Mouse (Mus musculus) midbrain, embryonic 13.5 days (tissue): Measurements from ENCODE around the gene Nr1h4. TPM values are rescaled to one million over a fixed set of nuclear protein-coding genes. Genes with fewer than 3 reads are reported as not detected.
"Not testable (repeated sequence)": the region's sequence is repeated elsewhere in the genome, so short reads cannot be mapped to it uniquely, and the experiment has no call there.

Experiments
- ATAC-seq: fragments of 200-750 bp; cut with Nextera tagmentation; 2 replicates; pipeline ENCODE4 v1.8.0; 2017; ENCODE audit warnings: mild to moderate bottlenecking, moderate TSS enrichment, moderate library complexity
- H3K27ac ChIP-seq: fragments of 300-500 bp; sonication (generic); 2 replicates; pipeline ENCODE4 v1.5.1; 2015; ENCODE audit warnings: inconsistent platforms, mild to moderate bottlenecking, moderate library complexity
- H3K27me3 ChIP-seq: fragments of 300-500 bp; sonication (generic); 2 replicates; pipeline ENCODE4 v1.6.1; 2015; ENCODE audit warnings: mild to moderate bottlenecking, inconsistent platforms
- H3K36me3 ChIP-seq: fragments of 300-500 bp; sonication (generic); 2 replicates; pipeline ENCODE4 v1.6.1; 2015; ENCODE audit warnings: mild to moderate bottlenecking, inconsistent platforms
- H3K4me1 ChIP-seq: fragments of 300-500 bp; sonication (generic); replicated peaks from 2 replicates; pipeline ENCODE4 v1.6.1; 2015; ENCODE audit warnings: inconsistent platforms
- H3K4me2 ChIP-seq: fragments of 300-500 bp; sonication (generic); replicated peaks from 2 replicates; pipeline ENCODE4 v1.6.1; 2015; ENCODE audit warnings: moderate library complexity, mild to moderate bottlenecking, inconsistent platforms
- H3K4me3 ChIP-seq: fragments of 300-500 bp; sonication (generic); replicated peaks from 2 replicates; pipeline ENCODE4 v1.5.1; 2015; ENCODE audit warnings: mild to moderate bottlenecking, inconsistent platforms
- H3K9ac ChIP-seq: fragments of 300-500 bp; sonication (generic); replicated peaks from 2 replicates; pipeline ENCODE4 v1.6.1; 2015; ENCODE audit warnings: mild to moderate bottlenecking, inconsistent platforms
- H3K9me3 ChIP-seq: fragments of 300-500 bp; sonication (generic); 2 replicates; pipeline ENCODE4 v1.6.1; 2016; ENCODE audit warnings: mild to moderate bottlenecking, inconsistent platforms
- WGBS: fragments of 180-500 bp; shearing (Covaris S2); methylation state at CpG from one replicate; pipeline ENCODE4 v1.1.7; 2015; 5-methylcytosine and 5-hydroxymethylcytosine counted together
- polyA plus RNA-seq: library from polyadenylated mRNA; unstranded; fragments of >200 nt; fragmentation: Nextera tagmentation; extraction: Ambion mirVana; gene quantifications from 2 replicates; pipeline ENCODE4 v1.2.1, GENCODE M21; 2015

The Nr1h4 gene
- 0.13 TPM in 1 of 2 replicates, not detected in the other for polyA plus RNA-seq

- no peaks in the 10 kb centered on the region for H3K27me3 ChIP-seq
- no peaks in the 10 kb centered on the region for H3K36me3 ChIP-seq
- 82% methylated on average over 17 of the region's 17 CpGs for WGBS
- no peak for ATAC-seq
- no peak within 1 kb of the TSS for H3K4me3 ChIP-seq
- H3K9ac ChIP-seq = no peak within 1 kb of the TSS
- H3K4me1 ChIP-seq = no peaks in the 10 kb centered on the region
- no peak within 1 kb of the TSS for H3K27ac ChIP-seq
- H3K9me3 ChIP-seq = no peaks in the 10 kb centered on the region
- H3K4me2 ChIP-seq = no peak within 1 kb of the TSS
Measured at GRCm38 (mm10) chr10:89532929-89533727, at the start of gene Nr1h4. Nr1h4 (minus strand) TSS chr10:89533585.

GRCm38 (mm10) chr10:89578801-89579200 is 45.4 kb upstream of the Nr1h4 start:
- H3K4me1 ChIP-seq = no peaks in the 10 kb centered on the region
- no peak overlapping the region for H3K9ac ChIP-seq
- no peaks in the 10 kb centered on the region for H3K9me3 ChIP-seq
- 92% methylated on average over 4 of the region's 4 CpGs for WGBS
- H3K27ac ChIP-seq = no peak overlapping the region
- H3K27me3 ChIP-seq = no peaks in the 10 kb centered on the region
- ATAC-seq = no peak
- H3K4me3 ChIP-seq = no peak overlapping the region
- no peaks in the 10 kb centered on the region for H3K36me3 ChIP-seq
- no peak overlapping the region for H3K4me2 ChIP-seq

DNA sequence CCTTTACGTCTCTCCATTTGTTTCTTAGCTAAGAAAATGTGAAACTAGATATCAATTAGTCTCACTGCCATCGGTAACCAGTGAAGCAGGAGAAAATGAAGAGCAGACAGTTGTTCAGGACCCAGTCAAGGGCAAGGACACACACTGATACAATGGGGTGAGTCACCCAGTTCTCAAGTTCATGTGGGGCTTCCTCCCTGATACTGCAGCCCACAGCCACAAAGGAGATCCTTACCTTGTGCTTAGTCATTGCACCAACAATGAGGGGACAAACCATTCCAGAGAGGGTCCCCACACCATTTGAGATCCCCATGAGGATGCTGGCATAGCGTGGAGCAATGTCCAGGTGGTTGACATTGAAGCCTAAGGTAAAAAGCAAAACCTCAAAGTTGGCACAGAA is 44.3 kb upstream of the Nr1h4 start:
- Histone ChIP-seq H3K4me1 (no peaks in the 10 kb centered on the region), H3K27me3 (no peaks in the 10 kb centered on the region), H3K9ac (no peak overlapping the region), H3K9me3 (no peaks in the 10 kb centered on the region), H3K4me2 (no peak overlapping the region), H3K4me3 (no peak overlapping the region), H3K36me3 (no peaks in the 10 kb centered on the region), H3K27ac (no peak overlapping the region)
- ATAC-seq = no peak
- 88% methylated on average over 3 of the region's 3 CpGs for WGBS

GRCm38 (mm10) chr10:89573421-89573820 is 40.0 kb upstream of the Nr1h4 start:
- H3K27ac ChIP-seq = no peak overlapping the region
- no peaks in the 10 kb centered on the region for H3K27me3 ChIP-seq
- 90% methylated on average over 3 of the region's 3 CpGs for WGBS
- ATAC-seq = no peak
- no peak overlapping the region for H3K9ac ChIP-seq
- H3K4me3 ChIP-seq = no peak overlapping the region
- H3K4me1 ChIP-seq = no peaks in the 10 kb centered on the region
- H3K9me3 ChIP-seq = no peaks in the 10 kb centered on the region
- no peak overlapping the region for H3K4me2 ChIP-seq
- H3K36me3 ChIP-seq = no peaks in the 10 kb centered on the region

- no peak overlapping the region for H3K27ac ChIP-seq
- no peak overlapping the region for H3K9ac ChIP-seq
- no peak overlapping the region for H3K4me2 ChIP-seq
- no peaks in the 10 kb centered on the region for H3K27me3 ChIP-seq
- no peaks in the 10 kb centered on the region for H3K36me3 ChIP-seq
- whole genome bisulfite sequencing = 97% methylated on average over 6 of the region's 6 CpGs
- H3K9me3 ChIP-seq = no peaks in the 10 kb centered on the region
- no peak overlapping the region for H3K4me3 ChIP-seq
- no peak for ATAC-seq
- H3K4me1 ChIP-seq = no peaks in the 10 kb centered on the region
Measured at GRCm38 (mm10) chr10:89572946-89573345, 39.6 kb upstream of the Nr1h4 start.

DNA sequence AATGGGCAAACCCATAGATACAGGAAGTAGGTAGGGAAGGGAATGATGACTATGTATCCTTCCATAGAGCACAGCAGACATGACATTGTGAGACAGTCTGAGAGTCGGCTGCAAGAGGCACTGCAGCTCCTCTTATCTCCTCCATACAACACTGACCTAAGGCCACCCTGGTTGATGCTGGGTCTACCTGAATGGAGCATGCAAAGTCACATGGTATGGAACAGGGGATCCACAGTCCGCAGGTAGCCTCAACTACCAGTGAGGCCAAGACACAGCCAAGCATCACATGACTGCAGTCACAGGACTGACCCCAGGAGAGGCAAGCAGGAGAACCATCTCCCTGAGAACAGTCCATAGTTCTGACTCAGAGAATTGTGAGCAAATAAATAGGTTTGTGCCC is 34.0 kb upstream of the Nr1h4 start:
- Histone ChIP-seq H3K36me3 (no peaks in the 10 kb centered on the region), H3K4me3 (no peak overlapping the region), H3K9ac (no peak overlapping the region), H3K27me3 (no peaks in the 10 kb centered on the region), H3K9me3 (no peaks in the 10 kb centered on the region), H3K4me1 (no peaks in the 10 kb centered on the region), H3K27ac (no peak overlapping the region), H3K4me2 (no peak overlapping the region)
- WGBS = 91% methylated on average over 2 of the region's 2 CpGs
- no peak for ATAC-seq

GRCm38 (mm10) chr10:89565301-89566022 is 32.1 kb upstream of the Nr1h4 start:
- Histone ChIP-seq H3K4me3 (no peak overlapping the region), H3K9me3 (no peaks in the 10 kb centered on the region), H3K27ac (no peak overlapping the region), H3K9ac (no peak overlapping the region), H3K4me2 (no peak overlapping the region), H3K36me3 (no peaks in the 10 kb centered on the region), H3K4me1 (no peaks in the 10 kb centered on the region), H3K27me3 (no peaks in the 10 kb centered on the region)
- 91% methylated on average over 9 of the region's 9 CpGs for WGBS
- ATAC-seq = no peak

GRCm38 (mm10) chr10:89562113-89562512 is 28.7 kb upstream of the Nr1h4 start:
- Histone ChIP-seq H3K4me2 (no peak overlapping the region), H3K9ac (no peak overlapping the region), H3K36me3 (no peaks in the 10 kb centered on the region), H3K27me3 (no peaks in the 10 kb centered on the region), H3K4me1 (no peaks in the 10 kb centered on the region), H3K27ac (no peak overlapping the region), H3K9me3 (no peaks in the 10 kb centered on the region), H3K4me3 (no peak overlapping the region)
- ATAC-seq = no peak
- WGBS = 96% methylated on average over 6 of the region's 6 CpGs

GRCm38 (mm10) chr10:89559351-89559750 is 26.0 kb upstream of the Nr1h4 start:
- 64% methylated on average over 3 of the region's 3 CpGs for WGBS
- ATAC-seq = no peak
- H3K4me2 ChIP-seq = no peak overlapping the region
- no peaks in the 10 kb centered on the region for H3K27me3 ChIP-seq
- H3K4me3 ChIP-seq = no peak overlapping the region
- no peaks in the 10 kb centered on the region for H3K4me1 ChIP-seq
- H3K9me3 ChIP-seq = no peaks in the 10 kb centered on the region
- no peak overlapping the region for H3K9ac ChIP-seq
- H3K27ac ChIP-seq = no peak overlapping the region
- no peaks in the 10 kb centered on the region for H3K36me3 ChIP-seq

GRCm38 (mm10) chr10:89554885-89555284 is 21.5 kb upstream of the Nr1h4 start:
- H3K4me1 ChIP-seq, H3K4me3 ChIP-seq, H3K9me3 ChIP-seq, H3K9ac ChIP-seq, ATAC-seq, H3K27ac ChIP-seq, H3K4me2 ChIP-seq, H3K27me3 ChIP-seq, H3K36me3 ChIP-seq: not testable (repeated sequence)
- WGBS = 91% methylated on average over 13 of the region's 13 CpGs

GRCm38 (mm10) chr10:89553855-89554254 is 20.5 kb upstream of the Nr1h4 start:
- not testable (repeated sequence) for H3K4me2 ChIP-seq, H3K27me3 ChIP-seq, H3K36me3 ChIP-seq, H3K4me1 ChIP-seq, ATAC-seq, H3K9me3 ChIP-seq, H3K9ac ChIP-seq, H3K27ac ChIP-seq, H3K4me3 ChIP-seq
- WGBS = 89% methylated on average over 7 of the region's 7 CpGs

DNA sequence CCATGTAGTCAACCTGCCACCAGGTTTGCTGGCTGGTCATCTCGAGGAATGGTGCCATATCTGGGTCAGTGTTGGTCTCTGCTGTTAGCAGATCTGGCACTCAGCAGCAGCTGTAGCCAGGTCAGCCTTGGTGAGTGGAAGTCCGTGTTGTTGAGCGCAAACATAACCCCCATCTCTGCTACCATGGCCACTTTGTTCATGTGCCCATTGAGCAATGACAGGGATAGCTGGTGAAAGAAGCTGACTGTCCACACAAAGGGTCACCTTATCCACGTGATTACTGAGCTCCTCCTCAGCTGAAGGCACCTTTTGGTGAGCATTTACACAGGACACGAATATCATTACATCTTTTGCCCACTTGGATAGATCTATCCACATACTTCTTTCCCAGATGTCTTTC is 19.6 kb upstream of the Nr1h4 start:
- Histone ChIP-seq H3K27me3 (no peaks in the 10 kb centered on the region), H3K9ac (no peak overlapping the region), H3K4me3 (no peak overlapping the region), H3K4me2 (no peak overlapping the region), H3K27ac (no peak overlapping the region), H3K9me3 (no peaks in the 10 kb centered on the region), H3K4me1 (no peaks in the 10 kb centered on the region), H3K36me3 (no peaks in the 10 kb centered on the region)
- ATAC-seq = no peak
- WGBS = 84% methylated on average over 5 of the region's 5 CpGs
